Mouse (Mus musculus): ENCODE data around the gene Olfr1232. TPM values are rescaled to one million over a fixed set of nuclear protein-coding genes. Genes with fewer than 3 reads are reported as not detected.

Olfr1232 gene
- total RNA-seq (2021) = not detected

- no peak for DNase-seq
- intact Hi-C loops (cut with DNase I) = no loop called here
Measured at GRCm38 (mm10) chr2:89329575-89329974, at the start of gene Olfr1232. Gene Olfr1232, minus strand, starts transcription at chr2:89329675.

GRCm38 (mm10) chr2:89364765-89365164 lies 35.3 kb upstream of the Olfr1232 start, which contains the start of gene Olfr1234:
Gene Olfr1234, minus strand, starts transcription at chr2:89364865.
- intact Hi-C loops (cut with DNase I) = no loop called here
- DNase-seq = no peak

- DNase-seq = no peak
- intact Hi-C loops (cut with DNase I) = no loop called here
Measured at GRCm38 (mm10) chr2:89342298-89342697, 12.8 kb upstream of the Olfr1232 start, which contains the start of gene Olfr1233. Gene Olfr1233, minus strand, starts transcription at chr2:89342398.

GRCm38 (mm10) chr2:89306974-89307373 lies 22.5 kb downstream of the Olfr1232 start, which contains the start of gene Olfr1231:
Gene Olfr1231, minus strand, starts transcription at chr2:89307074.
- no peak for DNase-seq
- intact Hi-C loops (cut with DNase I) = no loop called here

GRCm38 (mm10) chr2:89297168-89297567 lies 32.3 kb downstream of the Olfr1232 start, which contains the start of gene Olfr1230:
Gene Olfr1230, minus strand, starts transcription at chr2:89297268.
- intact Hi-C loops (cut with DNase I) = no loop called here
- DNase-seq = no peak

- DNase-seq = no peak
- intact Hi-C loops (cut with DNase I) = no loop called here
Measured at GRCm38 (mm10) chr2:89287914-89288313, 41.6 kb downstream of the Olfr1232 start, which contains the start of gene Olfr1229. Gene Olfr1229, minus strand, starts transcription at chr2:89288014.

Other genes with a start within 250 kb of the Olfr1232 start
- gene Olfr1219, start 246.2 kb downstream of the Olfr1232 start, total RNA-seq (2021) = not detected
- not detected for gene Olfr1220, start 222.8 kb downstream of the Olfr1232 start, total RNA-seq (2021)
- not detected for gene Olfr1221, start 212.4 kb downstream of the Olfr1232 start, total RNA-seq (2021)
- gene Olfr1222, start 196.6 kb downstream of the Olfr1232 start, total RNA-seq (2021) = not detected
- gene Olfr1223, start 178.1 kb downstream of the Olfr1232 start, total RNA-seq (2021) = not detected
- not detected for gene Olfr1224-ps1, start 165.6 kb downstream of the Olfr1232 start, total RNA-seq (2021)
- gene Olfr1225, start 155.0 kb downstream of the Olfr1232 start, total RNA-seq (2021) = not detected
- not detected for gene Olfr1226, start 129.6 kb downstream of the Olfr1232 start, total RNA-seq (2021)
- not detected for gene Olfr1228, start 75.6 kb downstream of the Olfr1232 start, total RNA-seq (2021)
- gene Olfr1229, start 41.7 kb downstream of the Olfr1232 start, total RNA-seq (2021) = not detected
- gene Olfr1230, start 32.4 kb downstream of the Olfr1232 start, total RNA-seq (2021) = not detected
- gene Olfr1231, start 22.6 kb downstream of the Olfr1232 start, total RNA-seq (2021) = not detected
- not detected for gene Olfr1233, start 12.7 kb upstream of the Olfr1232 start, total RNA-seq (2021)
- not detected for gene Olfr1234, start 35.2 kb upstream of the Olfr1232 start, total RNA-seq (2021)
- not detected for gene Olfr1238, start 80.0 kb upstream of the Olfr1232 start, total RNA-seq (2021)
- not detected for gene Olfr1239, start 90.7 kb upstream of the Olfr1232 start, total RNA-seq (2021)
- not detected for gene Olfr1240, start 113.3 kb upstream of the Olfr1232 start, total RNA-seq (2021)
- gene Olfr1241, start 157.5 kb upstream of the Olfr1232 start, total RNA-seq (2021) = not detected
- gene Olfr1242, start 168.7 kb upstream of the Olfr1232 start, total RNA-seq (2021) = not detected
- not detected for gene Olfr1243, start 201.8 kb upstream of the Olfr1232 start, total RNA-seq (2021)
- gene Olfr1245, start 248.8 kb upstream of the Olfr1232 start, total RNA-seq (2021) = not detected

Measured in left cerebral cortex, postnatal 4 days (tissue).